Mouse (Mus musculus) T-helper 1 cell (primary cell): ENCODE results near the gene Rhbdl1.

ENCODE experiments used
- in situ Hi-C: fragments of 300-600 bp; cut with MboI, MseI; formaldehyde crosslinking; loops from one replicate; pipeline ENCODE4 v1.15.1; 2025; ENCODE audit warnings: high pct_unique_total_duplicates

Rhbdl1 gene

DNA sequence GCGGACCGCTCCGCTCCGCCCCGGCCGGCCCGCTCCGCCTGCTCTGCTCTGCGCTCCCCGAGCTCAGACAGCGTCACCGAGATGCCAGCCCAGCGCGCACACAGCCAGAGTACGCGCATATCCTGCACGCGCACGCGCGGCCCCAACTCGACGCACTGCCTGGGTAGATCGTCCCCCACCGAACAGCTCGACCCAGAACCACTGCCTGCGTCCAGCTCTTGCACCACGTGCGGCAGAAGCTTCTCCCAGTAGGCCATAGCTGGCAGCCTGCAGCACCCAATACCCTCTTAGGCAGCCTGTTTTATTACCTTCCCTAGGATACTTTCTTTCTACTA lies at the start of gene Rhbdl1:
TSS of gene Rhbdl1 (minus strand) at position 220 of the 335 bp plus-strand sequence.
- in situ Hi-C loops: loop anchor here (10.0 kb wide), 1 partner anchor 822 kb away; the partner anchor contains the start of genes Cramp1l and Ift140

DNA sequence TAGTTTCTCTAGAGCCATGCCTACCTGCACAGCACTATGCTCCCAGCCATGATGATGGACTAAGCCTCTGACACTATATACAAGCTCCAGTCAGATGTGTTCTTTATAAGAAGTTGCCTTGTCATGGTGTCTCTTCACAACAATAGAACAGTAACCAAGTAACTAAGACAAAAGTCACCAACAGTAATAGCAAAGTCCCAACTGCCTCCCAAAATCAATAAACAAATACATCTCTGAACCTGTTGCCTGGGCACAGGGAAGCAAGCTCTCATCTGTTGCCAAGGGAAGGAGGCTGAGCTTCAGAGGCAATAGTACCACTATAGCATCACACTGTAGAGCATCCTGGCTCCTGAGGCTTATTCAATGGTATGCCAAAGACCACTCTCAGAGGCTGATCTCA lies 49.7 kb upstream of the Rhbdl1 start:
- in situ Hi-C loops: no loop called here

- in situ Hi-C loops: no loop called here
These were observed 48.5 kb upstream of the Rhbdl1 start for GRCm38 (mm10) chr17:25885636-25886035.

DNA sequence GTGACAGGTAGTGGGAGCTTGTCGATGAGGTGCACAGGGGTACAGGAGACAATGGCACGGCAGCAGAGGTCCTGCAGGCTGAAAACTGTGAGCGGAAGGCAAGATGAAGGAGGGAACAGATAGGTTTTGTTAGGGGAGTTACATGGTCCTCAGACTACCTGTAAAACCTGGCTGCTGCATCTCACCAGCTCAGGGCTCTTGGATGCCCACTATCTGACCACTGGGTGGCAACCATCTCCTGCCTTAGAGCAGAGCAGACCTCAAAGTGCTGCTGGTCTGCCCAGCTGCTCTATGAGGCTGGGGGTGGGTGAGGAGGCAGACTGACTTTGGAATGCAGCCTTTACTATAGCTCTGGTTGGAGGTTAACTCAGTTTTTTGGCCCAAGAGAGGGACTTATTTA lies 46.7 kb upstream of the Rhbdl1 start:
- in situ Hi-C loops: no loop called here

GRCm38 (mm10) chr17:25883268-25883667 lies 46.2 kb upstream of the Rhbdl1 start:
- in situ Hi-C loops: no loop called here

- in situ Hi-C loops: no loop called here
These were observed 45.2 kb upstream of the Rhbdl1 start for GRCm38 (mm10) chr17:25882306-25882705.

- in situ Hi-C loops: no loop called here
These were observed 44.6 kb upstream of the Rhbdl1 start for GRCm38 (mm10) chr17:25881691-25882090.

GRCm38 (mm10) chr17:25880913-25881641 lies 44.0 kb upstream of the Rhbdl1 start:
- in situ Hi-C loops: no loop called here

GRCm38 (mm10) chr17:25880196-25880910 lies 43.3 kb upstream of the Rhbdl1 start, which contains the start of gene Wfikkn1:
Gene Wfikkn1 (minus strand): TSS chr17:25880858.
- in situ Hi-C loops: no loop called here

DNA sequence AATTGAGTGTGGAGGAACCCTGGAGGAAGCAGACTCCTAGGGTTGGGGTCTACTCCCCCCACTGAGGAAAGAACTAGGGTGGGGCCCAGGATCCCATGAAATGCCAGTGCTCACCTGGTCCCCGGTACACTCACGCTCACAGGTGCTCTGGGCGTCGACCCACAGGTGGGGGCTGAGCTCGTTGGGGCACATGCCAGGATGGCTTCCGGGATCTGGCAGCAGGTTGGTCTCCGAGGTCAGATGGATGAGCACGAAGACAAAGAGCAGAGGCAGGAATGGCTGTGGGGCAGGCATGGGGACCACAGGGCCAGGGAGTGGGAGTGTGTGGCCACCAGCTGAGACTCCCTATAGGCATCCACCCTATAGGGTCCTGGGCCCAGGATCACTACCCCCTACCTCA lies 42.7 kb upstream of the Rhbdl1 start:
- in situ Hi-C loops: no loop called here

DNA sequence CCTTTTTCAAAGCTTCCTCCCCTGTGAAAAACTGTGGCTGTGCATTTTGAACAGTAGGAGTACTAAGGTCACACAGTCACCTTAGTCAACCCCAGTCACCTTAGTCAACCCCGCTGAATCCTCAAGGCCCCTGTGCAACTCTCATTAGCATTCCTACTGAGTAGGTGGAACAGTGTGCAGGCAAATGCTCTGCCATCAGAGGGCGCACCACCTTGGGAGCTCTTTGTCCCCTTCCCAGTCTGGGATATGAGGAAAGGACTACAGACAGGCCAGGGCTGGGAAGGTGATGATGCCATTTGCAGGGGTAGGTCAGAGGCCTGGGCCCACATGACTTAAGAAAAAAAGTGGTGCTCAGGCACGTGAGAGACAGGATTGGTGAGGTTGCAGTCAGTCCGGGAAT lies 42.2 kb upstream of the Rhbdl1 start:
- in situ Hi-C loops: no loop called here

DNA sequence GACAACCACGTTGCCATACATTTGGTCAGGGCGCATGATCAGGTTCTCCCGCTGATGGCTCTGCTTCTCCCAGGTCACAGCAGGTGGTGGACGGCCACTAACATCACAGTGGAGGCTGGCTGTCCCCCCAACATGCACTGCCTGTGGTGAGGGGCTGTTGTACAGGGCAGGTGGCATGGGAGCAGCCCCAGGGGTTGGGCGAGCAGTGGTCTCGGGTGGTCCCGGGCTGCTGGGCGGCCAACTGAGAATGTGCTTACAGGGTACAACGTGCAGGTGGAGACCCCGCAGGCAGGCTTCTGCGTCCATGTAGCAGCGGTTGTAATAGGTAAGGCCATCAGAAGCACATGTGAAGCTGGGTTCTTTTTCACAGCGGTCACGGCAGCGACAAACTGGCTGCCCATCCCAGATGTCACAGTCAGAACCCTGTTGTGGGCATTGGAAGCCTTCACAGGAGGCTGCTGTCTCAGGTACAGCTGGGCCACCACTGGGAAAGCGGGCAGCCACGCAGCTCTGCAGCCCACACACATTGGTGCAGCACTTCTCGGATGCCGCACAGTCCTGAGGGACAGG lies 41.6 kb upstream of the Rhbdl1 start:
- in situ Hi-C loops: no loop called here

GRCm38 (mm10) chr17:25877741-25878610 lies 40.9 kb upstream of the Rhbdl1 start:
- in situ Hi-C loops: no loop called here

DNA sequence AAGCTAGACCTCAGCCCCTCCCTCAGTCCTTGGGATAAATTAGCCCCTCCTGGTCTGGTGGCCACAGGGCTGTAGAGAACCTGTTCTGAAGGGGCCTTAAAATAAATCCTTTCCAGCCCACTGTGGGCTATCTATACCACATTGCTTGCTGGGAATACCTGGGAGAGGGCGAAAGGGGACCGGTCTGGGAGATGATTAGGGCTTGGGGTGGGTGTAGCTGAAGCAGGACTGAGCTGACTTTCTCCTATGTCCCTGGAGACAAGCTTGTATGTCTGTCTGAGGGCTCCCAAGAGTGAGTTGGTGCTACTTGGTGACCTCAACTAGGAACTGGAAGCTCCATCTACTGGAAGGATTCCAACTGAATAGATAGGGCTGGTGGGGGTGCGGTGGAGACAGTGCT lies 39.9 kb upstream of the Rhbdl1 start:
- in situ Hi-C loops: no loop called here

DNA sequence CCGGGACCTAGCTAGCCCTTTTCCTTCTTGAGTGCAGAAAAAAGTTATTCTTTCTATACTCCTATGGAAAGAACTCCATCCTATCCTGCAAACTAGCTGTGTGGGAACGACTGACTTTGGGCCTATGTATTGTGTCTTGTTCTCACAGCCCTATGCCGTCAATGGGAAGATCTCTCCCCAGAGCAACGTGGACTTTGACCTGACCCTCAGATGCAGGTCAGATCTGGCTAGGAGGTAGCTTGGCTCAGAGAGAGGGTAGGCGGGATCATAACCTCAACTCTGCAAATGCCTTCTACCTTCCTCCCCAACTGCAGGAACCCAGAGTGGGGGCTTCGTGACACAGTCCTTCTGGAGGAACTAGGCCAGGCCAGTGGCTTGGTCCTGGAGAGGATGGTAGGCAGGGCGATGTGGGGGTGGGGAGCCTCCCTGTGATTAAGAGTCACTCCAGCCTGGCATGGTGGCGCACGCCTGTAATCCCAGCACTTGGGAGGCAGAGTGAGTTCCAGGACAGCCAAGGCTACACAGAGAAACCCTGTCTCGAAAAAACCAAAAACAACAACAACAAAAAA lies 39.3 kb upstream of the Rhbdl1 start:
- in situ Hi-C loops: no loop called here

DNA sequence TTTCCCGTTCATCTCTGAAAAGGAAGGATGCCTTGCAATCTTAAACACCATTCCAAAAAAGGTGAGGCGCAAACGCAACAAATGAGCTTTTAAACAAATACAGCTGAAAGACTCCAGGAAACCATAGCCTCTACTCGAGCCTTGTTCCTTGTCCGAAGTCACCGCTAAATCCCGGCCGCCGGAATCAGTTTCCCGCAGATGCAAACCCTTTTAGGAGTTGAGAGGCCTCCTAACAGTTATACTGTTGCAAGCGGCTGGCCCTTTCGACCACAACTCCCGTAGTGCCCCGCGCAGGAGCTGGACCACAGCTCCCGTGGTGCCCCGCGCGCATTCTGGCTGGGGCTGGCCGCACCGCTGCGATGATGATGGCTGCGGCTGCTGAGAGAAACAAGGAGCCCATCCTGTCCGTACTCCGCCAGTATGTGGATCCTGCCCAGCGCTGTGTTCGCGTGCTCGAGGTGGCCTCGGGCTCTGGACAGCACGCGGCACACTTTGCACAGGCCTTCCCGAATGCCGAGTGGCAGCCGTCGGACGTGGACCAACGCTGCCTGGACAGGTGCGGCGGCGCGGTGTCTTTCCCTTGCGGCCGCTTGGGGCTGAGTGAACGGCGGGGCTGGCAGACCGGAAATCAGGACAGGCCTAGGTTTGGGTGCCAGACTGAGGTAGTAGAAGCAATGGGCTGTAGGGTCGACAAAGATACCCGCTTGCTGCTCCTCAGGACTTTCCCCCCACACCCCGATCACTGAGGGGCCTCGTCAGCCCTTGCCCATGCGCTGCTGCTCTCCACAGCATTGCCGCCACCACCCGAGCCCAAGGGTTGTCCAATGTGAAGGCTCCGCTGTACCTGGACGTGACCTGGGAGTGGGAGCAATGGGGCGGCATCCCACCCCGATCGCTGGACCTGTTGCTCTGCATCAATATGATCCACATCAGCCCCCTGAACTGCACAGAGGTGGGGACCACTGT lies 38.4 kb upstream of the Rhbdl1 start:
- in situ Hi-C loops: no loop called here

GRCm38 (mm10) chr17:25874721-25875170 lies 37.7 kb upstream of the Rhbdl1 start, which contains the start of gene Mettl26:
Gene Mettl26 (plus strand): TSS chr17:25875074.
- in situ Hi-C loops: no loop called here

GRCm38 (mm10) chr17:25874148-25874720 lies 37.1 kb upstream of the Rhbdl1 start:
- in situ Hi-C loops: no loop called here

DNA sequence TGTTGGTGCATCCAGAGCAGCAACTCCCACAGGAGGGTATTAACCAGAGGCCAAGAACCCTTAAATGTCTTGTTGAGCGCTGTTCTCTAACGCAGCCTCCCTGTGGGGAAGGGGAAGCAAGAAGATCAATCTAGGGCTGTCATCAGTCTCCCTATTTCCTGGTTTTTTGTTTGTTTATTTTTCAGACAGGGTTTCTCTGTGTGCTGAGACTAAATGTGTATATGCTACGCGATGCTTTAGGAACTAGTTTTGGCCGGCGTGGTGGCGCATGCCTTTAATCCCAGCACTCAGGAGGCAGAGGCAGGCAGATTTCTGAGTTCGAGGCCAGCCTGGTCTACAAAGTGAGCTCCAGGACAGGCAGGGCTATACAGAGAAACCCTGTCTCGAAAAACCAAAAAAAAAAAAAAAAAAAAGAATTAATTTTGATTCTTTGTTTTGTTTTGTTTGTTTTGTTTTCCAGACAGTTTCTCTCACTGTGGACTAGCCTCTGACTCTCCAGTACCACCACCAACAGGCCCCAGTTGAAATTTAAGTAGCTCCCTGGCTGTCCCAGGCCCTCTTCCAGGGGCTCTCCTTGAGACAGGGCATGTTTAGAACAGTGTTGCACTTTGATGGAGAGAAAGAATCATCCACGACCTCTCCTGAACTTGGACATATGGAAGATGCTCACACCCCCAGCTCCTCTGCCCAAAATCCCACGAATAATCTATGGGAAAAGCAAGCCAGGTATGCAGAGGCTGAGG lies 36.5 kb upstream of the Rhbdl1 start:
- in situ Hi-C loops: no loop called here
